22 mouse cellular contexts compared by ENCODE assay signal in genomic region chr2:91655388-91655787, GRCm38 (mm10). TPM values are rescaled to one million over a fixed set of nuclear protein-coding genes. Genes with fewer than 3 reads are reported as not detected.
A peak's percentile ranks its signal among the peaks of the same experiment; 100 is the strongest.
DNase-seq lines count a peak whose midpoint lies in the region; ATAC-seq and TF ChIP-seq lines count a peak whose summit lies in the region.
"Had no signal": no experiment of that assay in that cellular context is flagged by ENCODE, and none has a peak within 500 bp of the region (broad histone marks: within the 10 kb centered on the region; RNA-seq: fewer than 3 reads in every experiment).

No protein-coding gene starts in this region.

- 38% methylated on average over 5 of the region's 5 CpGs for WGBS in heart, embryonic 12.5 days
- WGBS in lung, embryonic 14.5 days = 78% methylated on average over 5 of the region's 5 CpGs
- 72% methylated on average over 5 of the region's 5 CpGs for whole genome bisulfite sequencing in intestine, embryonic 15.5 days
- 82% methylated on average over 5 of the region's 5 CpGs for WGBS in stomach, embryonic 15.5 days
- 94% methylated on average over 5 of the region's 5 CpGs for WGBS in neural tube, embryonic 15.5 days

- peaks cover 72% of the 10 kb centered on the region for H3K36me3 ChIP-seq in heart, embryonic 12.5 days
- H3K36me3 ChIP-seq in lung, embryonic 14.5 days (ENCODE audit: insufficient read depth) = peaks cover 71% of the 10 kb centered on the region
- peaks cover 44% of the 10 kb centered on the region; the same call in 1 of the 2 replicates for H3K36me3 ChIP-seq in intestine, embryonic 15.5 days
- peaks cover 44% of the 10 kb centered on the region for H3K36me3 ChIP-seq in stomach, embryonic 15.5 days
- peaks cover 68% of the 10 kb centered on the region for H3K36me3 ChIP-seq in neural tube, embryonic 15.5 days

- 0 out of 2 replicates have a peak overlapping the region, but pooled peaks have one; percentile 26 for H3K9ac ChIP-seq in heart, embryonic 12.5 days
- no peak overlapping the region for H3K9ac ChIP-seq in lung, embryonic 14.5 days
- peak overlapping the region; percentile 5; the same call in 1 of the 2 replicates for H3K9ac ChIP-seq in intestine, embryonic 15.5 days
- H3K9ac ChIP-seq in stomach, embryonic 15.5 days = no peak overlapping the region
- no peak overlapping the region for H3K9ac ChIP-seq in neural tube, embryonic 15.5 days (replicated peaks)
- H3K9ac ChIP-seq: hindbrain, embryonic 13.5 days; midbrain, embryonic 13.5 days had no signal

- no peaks in the 10 kb centered on the region for H3K9me3 ChIP-seq in heart, embryonic 12.5 days (replicated peaks)
- no peaks in the 10 kb centered on the region for H3K9me3 ChIP-seq in lung, embryonic 14.5 days (ENCODE audit: low read depth, low read length)
- no peaks in the 10 kb centered on the region for H3K9me3 ChIP-seq in intestine, embryonic 15.5 days
- no peaks in the 10 kb centered on the region for H3K9me3 ChIP-seq in stomach, embryonic 15.5 days
- H3K9me3 ChIP-seq in neural tube, embryonic 15.5 days (replicated peaks) = no peaks in the 10 kb centered on the region
- H3K9me3 ChIP-seq: forebrain, embryonic 10.5 days; hindbrain, embryonic 13.5 days; midbrain, embryonic 13.5 days had no signal

- ATAC-seq in heart, embryonic 12.5 days (ENCODE audit: insufficient number of reproducible peaks, low FRiP score) = no peak
- no peak for ATAC-seq in lung, embryonic 14.5 days (ENCODE audit: insufficient read depth)
- peak; percentile 77 for ATAC-seq in intestine, embryonic 15.5 days
- ATAC-seq in stomach, embryonic 15.5 days (ENCODE audit: insufficient read depth, low FRiP score, low read depth) = no peak
- no peak for ATAC-seq in neural tube, embryonic 15.5 days (ENCODE audit: low FRiP score)
- ATAC-seq: forebrain, embryonic 16.5 days; midbrain, embryonic 13.5 days had no signal

- no peak for DNase-seq in heart, postnatal 36 days
- DNase-seq in lung, embryonic 14.5 days = no peak
- no peak for DNase-seq in lung, postnatal 4 days
- DNase-seq: adrenal gland, adult 2 months; cerebellum, adult 11-12 months; cerebellum, postnatal 14 days; gastrocnemius, postnatal 14 days; kidney, postnatal 25 days; layer of hippocampus, postnatal 36 days; thymus, postnatal 14 days had no signal

- intact Hi-C loops in heart, postnatal 36 days (cut with DNase I) = no loop called here

- peak overlapping the region; percentile 88 for H3K27ac ChIP-seq in heart, embryonic 12.5 days (ENCODE audit: poor library complexity, severe bottlenecking)
- H3K27ac ChIP-seq in lung, embryonic 14.5 days (ENCODE audit: low read depth) = peak overlapping the region; percentile 79; the same call in 1 of the 2 replicates
- peak overlapping the region; percentile 64 for H3K27ac ChIP-seq in intestine, embryonic 15.5 days
- peak overlapping the region; percentile 37; the same call in 1 of the 2 replicates for H3K27ac ChIP-seq in stomach, embryonic 15.5 days
- H3K27ac ChIP-seq in neural tube, embryonic 15.5 days (replicated peaks) = no peak overlapping the region
- H3K27ac ChIP-seq: forebrain, embryonic 10.5 days; hindbrain, embryonic 13.5 days; midbrain, embryonic 13.5 days had no signal

- H3K4me1 ChIP-seq in heart, embryonic 12.5 days (replicated peaks) = peaks cover 64% of the 10 kb centered on the region
- H3K4me1 ChIP-seq in lung, embryonic 14.5 days (ENCODE audit: insufficient read depth) = 0 out of 2 replicates have a peak, but pooled peaks cover 6% of the 10 kb centered on the region
- H3K4me1 ChIP-seq in intestine, embryonic 15.5 days (replicated peaks) = peaks cover 18% of the 10 kb centered on the region; the same call in 1 of the 2 replicates
- 0 out of 2 replicates have a peak, but pooled peaks cover 6% of the 10 kb centered on the region for H3K4me1 ChIP-seq in stomach, embryonic 15.5 days
- peaks cover 22% of the 10 kb centered on the region for H3K4me1 ChIP-seq in neural tube, embryonic 15.5 days

- no peak for TF ChIP-seq CTCF in lung, embryonic 14.5 days (IDR thresholded peaks at IDR 0.05; ENCODE audit: low read depth)

- H3K27me3 ChIP-seq in heart, embryonic 12.5 days (replicated peaks) = no peaks in the 10 kb centered on the region
- H3K27me3 ChIP-seq in lung, embryonic 14.5 days (ENCODE audit: insufficient read depth, low read length) = no peaks in the 10 kb centered on the region
- H3K27me3 ChIP-seq in intestine, embryonic 15.5 days (replicated peaks) = no peaks in the 10 kb centered on the region
- H3K27me3 ChIP-seq in stomach, embryonic 15.5 days (replicated peaks) = no peaks in the 10 kb centered on the region
- no peaks in the 10 kb centered on the region for H3K27me3 ChIP-seq in neural tube, embryonic 15.5 days (replicated peaks)
- H3K27me3 ChIP-seq: hindbrain, embryonic 13.5 days; midbrain, embryonic 13.5 days had no signal

- no peak overlapping the region for H3K4me3 ChIP-seq in heart, embryonic 12.5 days
- H3K4me3 ChIP-seq in lung, embryonic 14.5 days (ENCODE audit: low read depth, low read length) = no peak overlapping the region
- no peak overlapping the region for H3K4me3 ChIP-seq in intestine, embryonic 15.5 days (replicated peaks)
- H3K4me3 ChIP-seq in stomach, embryonic 15.5 days (replicated peaks) = no peak overlapping the region
- H3K4me3 ChIP-seq in neural tube, embryonic 15.5 days (replicated peaks) = no peak overlapping the region
- H3K4me3 ChIP-seq: forebrain, embryonic 10.5 days; hindbrain, embryonic 13.5 days; midbrain, embryonic 13.5 days had no signal

- H3K4me2 ChIP-seq in heart, embryonic 12.5 days = no peak overlapping the region
- no peak overlapping the region for H3K4me2 ChIP-seq in lung, embryonic 14.5 days
- peak overlapping the region; percentile 18 for H3K4me2 ChIP-seq in intestine, embryonic 15.5 days (replicated peaks)
- no peak overlapping the region for H3K4me2 ChIP-seq in stomach, embryonic 15.5 days
- no peak overlapping the region for H3K4me2 ChIP-seq in neural tube, embryonic 15.5 days
- H3K4me2 ChIP-seq: hindbrain, embryonic 13.5 days; midbrain, embryonic 13.5 days had no signal

RNA-seq across cellular contexts. Expression of gene Arhgap1, which starts 5.7 kb away (rescaled TPM):
- polyA plus RNA-seq in heart, embryonic 12.5 days (2016; fragmentation: Nextera tagmentation; extraction: Ambion mirVana) = 168 and 169 TPM in 2 replicates
- total RNA-seq in heart, postnatal 36 days (2021) = 10 to 100 TPM; 23.6 to 27.3 TPM
- 125 and 132 TPM in 2 replicates for polyA plus RNA-seq in lung, embryonic 14.5 days (2014; fragmentation: Nextera tagmentation; extraction: Ambion mirVana)
- 140 and 143 TPM in 2 replicates for polyA plus RNA-seq in intestine, embryonic 15.5 days (2015; fragmentation: Nextera tagmentation; extraction: Ambion mirVana)
- polyA plus RNA-seq in stomach, embryonic 15.5 days (2015; fragmentation: Nextera tagmentation; extraction: Ambion mirVana) = 115 and 144 TPM in 2 replicates
- 86.2 and 99.9 TPM in 2 replicates for polyA plus RNA-seq in neural tube, embryonic 15.5 days (2015; fragmentation: Nextera tagmentation; extraction: Ambion mirVana)

RNA-seq across cellular contexts. Expression of gene Zfp408, which starts 5.8 kb away (rescaled TPM):
- polyA plus RNA-seq in heart, embryonic 12.5 days (2016; fragmentation: Nextera tagmentation; extraction: Ambion mirVana) = 6.1 and 6.9 TPM in 2 replicates
- total RNA-seq in heart, postnatal 36 days (2021) = 1 to 10 TPM; 3.5 to 4.2 TPM
- 6.1 and 7.0 TPM in 2 replicates for polyA plus RNA-seq in lung, embryonic 14.5 days (2014; fragmentation: Nextera tagmentation; extraction: Ambion mirVana)
- 7.8 and 8.0 TPM in 2 replicates for polyA plus RNA-seq in intestine, embryonic 15.5 days (2015; fragmentation: Nextera tagmentation; extraction: Ambion mirVana)
- polyA plus RNA-seq in stomach, embryonic 15.5 days (2015; fragmentation: Nextera tagmentation; extraction: Ambion mirVana) = 9.2 and 9.7 TPM in 2 replicates
- polyA plus RNA-seq in neural tube, embryonic 15.5 days (2015; fragmentation: Nextera tagmentation; extraction: Ambion mirVana) = 10.9 and 12.9 TPM in 2 replicates

RNA-seq across cellular contexts. Expression of gene F2, which starts 19.2 kb away (rescaled TPM):
- 0.60 and 2.2 TPM in 2 replicates for polyA plus RNA-seq in heart, embryonic 12.5 days (2016; fragmentation: Nextera tagmentation; extraction: Ambion mirVana)
- not detected for total RNA-seq in heart, postnatal 36 days (2021)
- 0.09 TPM in 1 of 2 replicates, not detected in the other for polyA plus RNA-seq in lung, embryonic 14.5 days (2014; fragmentation: Nextera tagmentation; extraction: Ambion mirVana)
- polyA plus RNA-seq in intestine, embryonic 15.5 days (2015; fragmentation: Nextera tagmentation; extraction: Ambion mirVana) = 3.4 and 7.2 TPM in 2 replicates
- polyA plus RNA-seq in stomach, embryonic 15.5 days (2015; fragmentation: Nextera tagmentation; extraction: Ambion mirVana) = 7.2 and 19.4 TPM in 2 replicates
- 0.51 and 0.66 TPM in 2 replicates for polyA plus RNA-seq in neural tube, embryonic 15.5 days (2015; fragmentation: Nextera tagmentation; extraction: Ambion mirVana)
- total RNA-seq: megakaryocyte, adult 5-6 weeks; monocyte, adult 5-6 weeks had no signal
- polyA plus RNA-seq: embryonic facial prominence, embryonic 11.5 days; forebrain, embryonic 10.5 days; forebrain, embryonic 16.5 days; hindbrain, embryonic 13.5 days; kidney, embryonic 14.5 days; midbrain, embryonic 13.5 days had no signal

RNA-seq across cellular contexts. Expression of gene Atg13, which starts 55.0 kb away (rescaled TPM):
- polyA plus RNA-seq in heart, embryonic 12.5 days (2016; fragmentation: Nextera tagmentation; extraction: Ambion mirVana) = 22.3 TPM in 2 replicates
- total RNA-seq in heart, postnatal 36 days (2021) = 10 to 100 TPM; 49.4 to 54.1 TPM
- 20.9 and 25.6 TPM in 2 replicates for polyA plus RNA-seq in lung, embryonic 14.5 days (2014; fragmentation: Nextera tagmentation; extraction: Ambion mirVana)
- 20.4 and 20.7 TPM in 2 replicates for polyA plus RNA-seq in intestine, embryonic 15.5 days (2015; fragmentation: Nextera tagmentation; extraction: Ambion mirVana)
- 21.0 and 24.0 TPM in 2 replicates for polyA plus RNA-seq in stomach, embryonic 15.5 days (2015; fragmentation: Nextera tagmentation; extraction: Ambion mirVana)
- polyA plus RNA-seq in neural tube, embryonic 15.5 days (2015; fragmentation: Nextera tagmentation; extraction: Ambion mirVana) = 30.8 and 33.7 TPM in 2 replicates

RNA-seq across cellular contexts. Expression of gene Harbi1, which starts 55.3 kb away (rescaled TPM):
- polyA plus RNA-seq in heart, embryonic 12.5 days (2016; fragmentation: Nextera tagmentation; extraction: Ambion mirVana) = 12.2 TPM in 2 replicates
- total RNA-seq in heart, postnatal 36 days (2021) = 1 to 10 TPM; 7.3 to 7.6 TPM
- polyA plus RNA-seq in lung, embryonic 14.5 days (2014; fragmentation: Nextera tagmentation; extraction: Ambion mirVana) = 15.8 and 16.9 TPM in 2 replicates
- 17.0 and 17.8 TPM in 2 replicates for polyA plus RNA-seq in intestine, embryonic 15.5 days (2015; fragmentation: Nextera tagmentation; extraction: Ambion mirVana)
- 21.3 and 21.8 TPM in 2 replicates for polyA plus RNA-seq in stomach, embryonic 15.5 days (2015; fragmentation: Nextera tagmentation; extraction: Ambion mirVana)
- polyA plus RNA-seq in neural tube, embryonic 15.5 days (2015; fragmentation: Nextera tagmentation; extraction: Ambion mirVana) = 18.7 and 19.3 TPM in 2 replicates

Comparison
In these comparisons a context has a peak if more than half of its experiments do, and no peak if none do; other contexts are left out.
1. H3K9ac ChIP-seq: peak in heart, embryonic 12.5 days (single experiment) and intestine, embryonic 15.5 days (single experiment); none in lung, embryonic 14.5 days (single experiment), stomach, embryonic 15.5 days (single experiment) and neural tube, embryonic 15.5 days (single experiment).